Mouse (Mus musculus) embryonic fibroblast, embryonic 13.5 days (primary cell): ENCODE data around the gene Fkbp11.

Experiments used
- CTCF ChIP-seq: IDR thresholded peaks from 2 replicates; pipeline ENCODE4 v1.5.1; 2011; ENCODE audit warnings: mild to moderate bottlenecking, control low read depth, low read length, moderate library complexity, borderline replicate concordance; ENCODE audit not compliant: insufficient read depth
- POLR2A ChIP-seq: IDR thresholded peaks from 2 replicates; pipeline ENCODE4 v1.6.1; 2011; ENCODE audit warnings: low read depth, mild to moderate bottlenecking, control low read depth, low read length, moderate library complexity

GRCm38 (mm10) chr15:98722191-98722590, 5.8 kb downstream of the Fkbp11 start:
- TF ChIP-seq CTCF (no peak), POLR2A (no peak)
